Mouse (Mus musculus): Measurements from ENCODE around the gene Nfya. TPM values are rescaled to one million over a fixed set of nuclear protein-coding genes. Genes with fewer than 3 reads are reported as not detected.

Nfya gene
- polyA plus RNA-seq, 1 experiment from 2014 or later: 9.3 TPM

DNA sequence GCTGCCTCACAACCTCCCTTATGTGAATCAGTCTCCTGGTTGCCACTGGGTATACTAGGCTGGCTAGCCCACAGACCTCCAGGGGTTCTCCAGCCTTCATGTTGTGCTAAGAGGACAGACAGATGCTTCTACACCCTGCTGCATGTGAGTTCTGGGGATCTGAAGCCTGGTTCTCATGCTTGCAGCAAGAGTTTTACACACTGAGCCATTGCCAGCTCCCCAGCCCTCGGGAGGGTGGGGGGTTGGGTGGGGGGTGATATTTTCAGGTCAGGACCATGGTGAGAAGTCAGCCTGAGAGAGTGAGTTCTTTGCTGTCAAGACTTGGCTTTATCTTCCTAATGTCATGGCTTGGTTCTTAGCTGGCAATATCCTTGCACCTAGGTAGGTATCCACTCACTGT lies 9.1 kb upstream of the Nfya start:
- Histone ChIP-seq H3K4me2 (ENCODE audit: low read depth, low read length) (peak overlapping the region; percentile 53), H3K27me3 (replicated peaks; ENCODE audit: control insufficient read depth, insufficient read depth, low read length) (no peaks in the 10 kb centered on the region)
- ATAC-seq: peak; percentile 12

DNA sequence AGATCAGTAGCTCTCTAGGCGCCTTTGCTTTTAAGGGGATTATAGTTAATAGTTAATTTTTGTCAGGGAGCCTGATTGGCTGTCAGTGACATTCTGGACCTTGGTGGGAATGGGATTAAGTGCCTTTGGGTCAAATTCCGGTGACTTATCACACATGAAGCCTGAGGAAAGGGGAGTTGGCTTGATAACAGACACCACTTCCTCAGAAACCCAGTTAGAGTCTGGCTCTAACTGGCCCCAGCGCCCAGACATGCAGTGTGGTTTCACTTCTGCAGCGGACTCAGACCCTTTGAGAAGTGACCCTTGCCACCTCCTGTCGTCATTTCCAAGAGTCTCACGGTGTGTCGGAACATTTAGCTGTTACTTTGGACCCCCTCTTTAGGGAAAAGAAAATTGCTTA lies 8.5 kb upstream of the Nfya start:
- Histone ChIP-seq H3K9me3 (ENCODE audit: control insufficient read depth, low read length) (no peaks in the 10 kb centered on the region), H3K9ac (ENCODE audit: low read depth, low read length) (peak overlapping the region; percentile 56; the same call in 1 of the 2 replicates), H3K27ac (ENCODE audit: low read length) (peak overlapping the region; percentile 94), H3K27me3 (replicated peaks; ENCODE audit: control insufficient read depth, insufficient read depth, low read length) (no peaks in the 10 kb centered on the region), H3K4me3 (ENCODE audit: low read length) (peak overlapping the region; percentile 29), H3K4me1 (ENCODE audit: control insufficient read depth, insufficient read depth, low read length) (0 out of 2 replicates have a peak, but pooled peaks cover 12% of the 10 kb centered on the region), H3K4me2 (ENCODE audit: low read depth, low read length) (peak overlapping the region; percentile 53), H3K36me3 (ENCODE audit: control insufficient read depth, insufficient read depth, low read length) (peaks cover 13% of the 10 kb centered on the region)
- ATAC-seq: peak; percentile 97
- WGBS: 45% methylated on average over 7 of the region's 7 CpGs

More for the DNA sequence above, 9.1 kb upstream of the Nfya start:
- Histone ChIP-seq H3K4me3 (ENCODE audit: low read length) (peak overlapping the region; percentile 29), H3K9me3 (ENCODE audit: control insufficient read depth, low read length) (no peaks in the 10 kb centered on the region), H3K27ac (ENCODE audit: low read length) (peak overlapping the region; percentile 94), H3K36me3 (ENCODE audit: control insufficient read depth, insufficient read depth, low read length) (peaks cover 13% of the 10 kb centered on the region), H3K9ac (ENCODE audit: low read depth, low read length) (peak overlapping the region; percentile 56), H3K4me1 (ENCODE audit: control insufficient read depth, insufficient read depth, low read length) (0 out of 2 replicates have a peak, but pooled peaks cover 15% of the 10 kb centered on the region)
- 69% methylated on average over 1 of the region's 1 CpGs for WGBS

DNA sequence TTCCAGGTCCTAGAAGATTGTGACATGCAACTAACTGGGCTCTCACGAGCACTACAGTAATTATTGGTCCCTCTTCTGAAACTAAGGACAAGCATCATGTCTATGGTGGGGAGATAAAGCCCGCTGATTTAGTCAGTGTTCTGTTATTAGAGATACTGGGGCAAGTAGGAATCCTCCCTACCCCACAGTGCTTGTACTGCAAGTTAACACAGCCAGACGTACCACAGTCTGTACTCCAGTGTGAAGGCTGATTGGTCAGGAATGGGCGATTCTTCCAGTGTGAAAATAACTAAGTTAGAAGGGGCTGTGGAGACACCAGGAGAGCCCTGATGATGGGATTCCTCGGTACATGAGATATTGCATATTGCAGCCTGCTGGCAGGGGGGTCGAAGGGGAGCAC lies 7.8 kb upstream of the Nfya start:
- Histone ChIP-seq H3K9ac (ENCODE audit: low read depth, low read length) (no peak overlapping the region), H3K27ac (ENCODE audit: low read length) (peak overlapping the region; percentile 79), H3K4me1 (ENCODE audit: control insufficient read depth, insufficient read depth, low read length) (0 out of 2 replicates have a peak, but pooled peaks cover 12% of the 10 kb centered on the region), H3K9me3 (ENCODE audit: control insufficient read depth, low read length) (no peaks in the 10 kb centered on the region), H3K4me3 (ENCODE audit: low read length) (no peak overlapping the region), H3K27me3 (replicated peaks; ENCODE audit: control insufficient read depth, insufficient read depth, low read length) (no peaks in the 10 kb centered on the region), H3K36me3 (ENCODE audit: control insufficient read depth, insufficient read depth, low read length) (peaks cover 13% of the 10 kb centered on the region), H3K4me2 (ENCODE audit: low read depth, low read length) (peak overlapping the region; percentile 32)
- no peak; the same call in none of the 2 replicates for ATAC-seq
- WGBS: 79% methylated on average over 6 of the region's 6 CpGs

- Histone ChIP-seq H3K27me3 (replicated peaks; ENCODE audit: control insufficient read depth, insufficient read depth, low read length) (no peaks in the 10 kb centered on the region), H3K27ac (ENCODE audit: low read length) (no peak overlapping the region), H3K4me1 (ENCODE audit: control insufficient read depth, insufficient read depth, low read length) (peaks cover 12% of the 10 kb centered on the region; the same call in 1 of the 2 replicates), H3K9ac (ENCODE audit: low read depth, low read length) (no peak overlapping the region), H3K9me3 (ENCODE audit: control insufficient read depth, low read length) (no peaks in the 10 kb centered on the region), H3K4me2 (ENCODE audit: low read depth, low read length) (no peak overlapping the region), H3K36me3 (ENCODE audit: control insufficient read depth, insufficient read depth, low read length) (peaks cover 13% of the 10 kb centered on the region), H3K4me3 (ENCODE audit: low read length) (no peak overlapping the region)
- WGBS: 80% methylated on average over 14 of the region's 14 CpGs
- peak; percentile 52 for ATAC-seq
Measured at GRCm38 (mm10) chr17:48416425-48417195, 6.9 kb upstream of the Nfya start.

DNA sequence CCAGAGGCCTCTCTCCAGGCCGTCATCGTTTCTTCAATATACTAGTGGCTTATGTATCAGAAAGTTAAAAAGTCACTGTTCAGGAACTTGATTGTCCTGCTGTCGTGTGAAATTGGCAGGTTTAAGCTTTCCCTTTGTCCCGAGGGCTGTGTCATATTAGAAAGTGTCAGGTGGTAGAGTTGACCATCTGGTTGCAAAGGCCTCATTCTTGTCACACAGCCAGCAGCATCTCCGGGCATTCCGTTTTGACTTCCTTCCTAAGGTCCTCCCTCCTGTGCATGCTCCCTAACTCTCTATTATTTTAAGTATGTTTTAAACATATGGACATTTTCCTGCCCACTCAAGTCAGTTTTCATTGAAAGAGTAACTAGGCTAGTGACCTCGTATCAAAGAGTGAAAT lies 6.3 kb upstream of the Nfya start:
- no peak overlapping the region for H3K4me2 ChIP-seq (ENCODE audit: low read depth, low read length)

GRCm38 (mm10) chr17:48411241-48411640 lies 1.5 kb upstream of the Nfya start:
- Histone ChIP-seq H3K27ac (ENCODE audit: low read length) (peak overlapping the region; percentile 99), H3K4me3 (ENCODE audit: low read length) (peak overlapping the region; percentile 73), H3K9me3 (ENCODE audit: control insufficient read depth, low read length) (no peaks in the 10 kb centered on the region), H3K9ac (ENCODE audit: low read depth, low read length) (peak overlapping the region; percentile 89), H3K27me3 (replicated peaks; ENCODE audit: control insufficient read depth, insufficient read depth, low read length) (no peaks in the 10 kb centered on the region), H3K4me1 (ENCODE audit: control insufficient read depth, insufficient read depth, low read length) (peaks cover 17% of the 10 kb centered on the region), H3K4me2 (ENCODE audit: low read depth, low read length) (peak overlapping the region; percentile 56), H3K36me3 (ENCODE audit: control insufficient read depth, insufficient read depth, low read length) (peaks cover 13% of the 10 kb centered on the region)
- 35% methylated on average over 8 of the region's 8 CpGs for WGBS
- ATAC-seq: no peak

More for the DNA sequence above, 6.3 kb upstream of the Nfya start:
- Histone ChIP-seq H3K4me3 (ENCODE audit: low read length) (no peak overlapping the region), H3K27ac (ENCODE audit: low read length) (no peak overlapping the region), H3K4me1 (ENCODE audit: control insufficient read depth, insufficient read depth, low read length) (peaks cover 15% of the 10 kb centered on the region; the same call in 1 of the 2 replicates), H3K9ac (ENCODE audit: low read depth, low read length) (no peak overlapping the region), H3K9me3 (ENCODE audit: control insufficient read depth, low read length) (no peaks in the 10 kb centered on the region), H3K27me3 (replicated peaks; ENCODE audit: control insufficient read depth, insufficient read depth, low read length) (no peaks in the 10 kb centered on the region), H3K36me3 (ENCODE audit: control insufficient read depth, insufficient read depth, low read length) (peaks cover 13% of the 10 kb centered on the region)
- no peak for ATAC-seq
- WGBS: 76% methylated on average over 7 of the region's 7 CpGs

GRCm38 (mm10) chr17:48410299-48410785 lies 636 bp upstream of the Nfya start:
- Histone ChIP-seq H3K4me3 (ENCODE audit: low read length) (peak overlapping the region; percentile 73), H3K36me3 (ENCODE audit: control insufficient read depth, insufficient read depth, low read length) (peaks cover 9% of the 10 kb centered on the region; the same call in 1 of the 2 replicates), H3K4me1 (ENCODE audit: control insufficient read depth, insufficient read depth, low read length) (peaks cover 17% of the 10 kb centered on the region), H3K27me3 (replicated peaks; ENCODE audit: control insufficient read depth, insufficient read depth, low read length) (no peaks in the 10 kb centered on the region), H3K9ac (ENCODE audit: low read depth, low read length) (peak overlapping the region; percentile 89), H3K27ac (ENCODE audit: low read length) (peak overlapping the region; percentile 99), H3K9me3 (ENCODE audit: control insufficient read depth, low read length) (no peaks in the 10 kb centered on the region), H3K4me2 (ENCODE audit: low read depth, low read length) (peak overlapping the region; percentile 56)
- peak; percentile 37 for ATAC-seq
- WGBS: under 1% methylated on average over 13 of the region's 13 CpGs

DNA sequence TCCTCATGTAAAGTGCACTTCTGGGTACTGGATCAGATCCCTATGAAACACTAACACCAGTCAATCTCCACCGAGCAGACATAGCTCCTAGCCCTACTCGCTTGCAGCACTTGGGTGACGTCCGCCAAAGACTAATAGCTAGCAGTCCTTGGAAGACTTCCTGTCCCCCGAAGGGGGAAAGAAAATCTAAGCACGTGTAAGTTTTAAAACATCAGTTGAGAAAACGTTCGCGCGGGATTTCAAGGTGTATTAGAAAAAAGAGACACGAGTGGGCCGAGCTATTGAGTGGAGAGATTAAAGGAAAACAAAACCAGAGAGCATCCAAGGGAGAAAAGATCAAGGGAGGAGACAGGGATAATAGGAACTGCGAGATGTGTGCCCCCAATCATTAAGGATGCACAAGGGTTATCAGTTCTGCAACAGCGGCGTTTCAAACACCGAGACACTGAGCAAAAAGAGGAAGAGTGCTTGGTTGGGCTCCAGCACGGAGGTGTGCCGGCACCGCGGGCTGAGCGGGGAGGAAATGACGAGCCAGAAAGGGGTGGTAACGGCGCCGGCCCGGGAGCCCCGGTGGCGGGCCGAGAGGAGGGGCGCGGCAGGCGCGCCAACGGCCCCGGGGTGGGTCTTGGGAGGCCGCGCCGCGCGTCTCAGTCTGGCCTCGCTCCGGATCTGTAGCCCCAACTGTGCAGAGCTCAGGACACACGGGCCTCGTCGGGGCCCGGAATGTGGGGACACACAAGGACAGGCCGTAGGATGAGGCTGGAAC lies 997 bp downstream of the Nfya start:
- Histone ChIP-seq H3K4me2 (ENCODE audit: low read depth, low read length) (peak overlapping the region; percentile 71), H3K36me3 (ENCODE audit: control insufficient read depth, insufficient read depth, low read length) (no peaks in the 10 kb centered on the region), H3K27ac (ENCODE audit: low read length) (peak overlapping the region; percentile 100), H3K4me1 (ENCODE audit: control insufficient read depth, insufficient read depth, low read length) (peaks cover 17% of the 10 kb centered on the region), H3K9ac (ENCODE audit: low read depth, low read length) (peak overlapping the region; percentile 99), H3K4me3 (ENCODE audit: low read length) (peak overlapping the region; percentile 89), H3K9me3 (ENCODE audit: control insufficient read depth, low read length) (no peaks in the 10 kb centered on the region), H3K27me3 (replicated peaks; ENCODE audit: control insufficient read depth, insufficient read depth, low read length) (no peaks in the 10 kb centered on the region)
- ATAC-seq: peak; percentile 44
- WGBS: under 1% methylated on average over 47 of the region's 47 CpGs

- Histone ChIP-seq H3K36me3 (ENCODE audit: control insufficient read depth, insufficient read depth, low read length) (no peaks in the 10 kb centered on the region), H3K4me1 (ENCODE audit: control insufficient read depth, insufficient read depth, low read length) (peaks cover 17% of the 10 kb centered on the region), H3K27me3 (replicated peaks; ENCODE audit: control insufficient read depth, insufficient read depth, low read length) (no peaks in the 10 kb centered on the region), H3K27ac (ENCODE audit: low read length) (peak overlapping the region; percentile 100), H3K9me3 (ENCODE audit: control insufficient read depth, low read length) (no peaks in the 10 kb centered on the region), H3K4me2 (ENCODE audit: low read depth, low read length) (peak overlapping the region; percentile 71), H3K9ac (ENCODE audit: low read depth, low read length) (peak overlapping the region; percentile 99), H3K4me3 (ENCODE audit: low read length) (peak overlapping the region; percentile 89)
- WGBS: 4% methylated on average over 8 of the region's 8 CpGs
- ATAC-seq: no peak
Measured at GRCm38 (mm10) chr17:48407910-48408525, 1.7 kb downstream of the Nfya start.

Data from intestine, embryonic 16.5 days (tissue).